Mouse (Mus musculus): ENCODE data around the gene Grb10. TPM values are rescaled to one million over a fixed set of nuclear protein-coding genes. Genes with fewer than 3 reads are reported as not detected.
A peak's percentile ranks its signal among the peaks of the same experiment; 100 is the strongest.

Gene Grb10
- polyA plus RNA-seq, 1 experiment from 2014 or later, result 352 TPM

DNA sequence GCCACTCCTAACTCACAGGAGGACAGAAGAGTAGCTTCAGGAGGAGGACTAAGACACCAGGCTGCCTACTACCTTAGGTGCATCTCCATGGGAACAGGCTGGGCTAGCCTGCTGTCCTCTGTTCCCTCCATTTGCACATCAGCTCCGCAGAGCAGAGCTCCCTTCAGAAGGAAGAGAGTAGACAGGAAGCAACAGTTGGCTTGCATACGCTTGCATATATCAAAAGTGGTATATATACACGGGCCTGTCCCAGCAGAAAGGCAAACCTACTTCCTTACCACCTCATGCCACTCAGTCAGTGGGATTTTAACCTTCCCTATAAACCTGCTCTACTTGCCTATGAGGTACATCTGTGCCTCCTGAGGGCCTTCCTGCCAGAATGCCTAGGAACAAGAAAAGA, 149.8 kb downstream of the Grb10 start:
- Histone ChIP-seq H3K4me1 (peaks cover 13% of the 10 kb centered on the region), H3K27ac (replicated peaks) (no peak overlapping the region), H3K36me3 (no peaks in the 10 kb centered on the region), H3K27me3 (no peaks in the 10 kb centered on the region), H3K4me2 (replicated peaks) (0 out of 2 replicates have a peak overlapping the region, but pooled peaks have one; percentile 13), H3K9me3 (no peaks in the 10 kb centered on the region), H3K9ac (replicated peaks) (no peak overlapping the region), H3K4me3 (no peak overlapping the region)
- WGBS, result 83% methylated on average over 3 of the region's 3 CpGs
- ATAC-seq (ENCODE audit: low FRiP score, low read depth), result no peak

DNA sequence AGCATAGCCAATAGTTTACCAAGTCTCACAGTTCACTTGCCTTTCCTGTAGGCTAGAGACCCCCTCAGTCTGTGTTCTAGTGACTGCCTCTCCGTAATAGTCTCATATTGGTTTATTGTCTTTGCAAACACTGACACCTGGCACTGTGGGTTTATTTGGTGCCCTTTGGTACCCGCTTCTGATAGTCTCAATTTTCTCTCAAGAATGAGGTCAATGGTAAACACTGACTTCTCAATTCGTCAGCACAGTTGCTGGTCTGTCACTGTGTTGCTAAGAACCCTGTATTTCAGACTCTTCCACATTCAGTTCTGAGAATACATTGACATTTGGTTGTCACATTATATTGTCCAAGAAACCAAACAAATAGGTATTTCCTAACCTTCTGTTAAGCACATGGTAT, 150.4 kb downstream of the Grb10 start:
- H3K9me3 ChIP-seq, result no peaks in the 10 kb centered on the region
- H3K36me3 ChIP-seq, result no peaks in the 10 kb centered on the region
- H3K4me3 ChIP-seq, result no peak overlapping the region
- no peak overlapping the region for H3K9ac ChIP-seq (replicated peaks)
- no peak for ATAC-seq (ENCODE audit: low FRiP score, low read depth)
- WGBS, result 76% methylated on average over 3 of the region's 3 CpGs
- H3K4me2 ChIP-seq (replicated peaks), result no peak overlapping the region
- H3K27ac ChIP-seq (replicated peaks), result no peak overlapping the region
- no peaks in the 10 kb centered on the region for H3K27me3 ChIP-seq
- H3K4me1 ChIP-seq, result peaks cover 13% of the 10 kb centered on the region

DNA sequence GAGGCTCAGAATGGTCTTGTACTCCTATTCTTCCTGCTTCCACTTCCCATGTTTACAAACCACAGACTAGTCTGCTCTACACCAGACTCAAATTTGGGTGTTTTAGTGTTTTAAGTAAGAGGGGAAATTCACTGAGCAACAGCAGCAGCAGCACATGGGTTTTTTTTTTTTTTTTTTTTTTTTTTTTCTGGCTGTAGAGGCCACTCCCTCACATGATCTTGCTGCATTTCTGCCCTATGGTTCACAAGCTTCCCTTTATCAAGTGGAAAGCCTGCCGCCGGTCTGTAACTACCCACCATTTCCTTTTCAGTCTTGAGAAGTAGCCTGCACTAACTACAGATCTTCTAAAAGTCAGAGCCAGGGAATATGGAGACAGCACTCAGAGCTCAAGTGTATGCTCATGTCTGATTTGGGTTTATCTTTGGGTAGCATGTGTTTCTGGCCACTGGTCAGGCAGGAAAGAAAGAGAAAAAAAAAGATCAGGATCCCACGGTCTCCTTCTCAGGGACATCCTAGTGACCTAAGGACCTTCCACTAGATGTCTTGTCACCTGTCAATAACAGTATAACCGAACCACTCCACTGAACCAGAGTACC, 152.0 kb downstream of the Grb10 start:
- no peak overlapping the region for H3K4me2 ChIP-seq (replicated peaks)
- H3K9ac ChIP-seq (replicated peaks), result no peak overlapping the region
- H3K4me1 ChIP-seq, result peaks cover 21% of the 10 kb centered on the region
- no peaks in the 10 kb centered on the region for H3K36me3 ChIP-seq
- no peaks in the 10 kb centered on the region for H3K9me3 ChIP-seq
- ATAC-seq (ENCODE audit: low FRiP score, low read depth), result no peak
- no peak overlapping the region for H3K4me3 ChIP-seq
- WGBS, result 64% methylated on average over 4 of the region's 4 CpGs
- H3K27ac ChIP-seq (replicated peaks), result no peak overlapping the region
- no peaks in the 10 kb centered on the region for H3K27me3 ChIP-seq

DNA sequence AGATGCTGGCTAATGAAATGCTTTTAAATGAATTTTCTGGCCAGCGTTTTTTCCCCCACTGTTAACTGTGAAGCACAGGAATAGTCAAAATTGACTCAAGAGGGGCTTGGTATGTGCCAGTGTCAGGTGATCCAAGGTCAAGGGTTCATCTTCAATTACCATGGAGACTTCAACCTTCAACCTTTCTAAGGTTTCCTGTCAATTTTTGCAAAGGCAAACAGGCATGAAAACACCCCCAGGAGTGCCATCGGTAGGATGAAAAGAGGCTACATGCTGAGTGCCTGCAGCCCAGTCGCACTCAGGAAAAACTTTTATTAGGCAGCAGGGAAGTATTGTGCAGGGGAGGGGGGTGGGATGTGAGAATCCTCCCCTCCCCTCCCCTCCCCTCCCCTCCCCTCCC, 152.6 kb downstream of the Grb10 start:
- Histone ChIP-seq H3K27ac (replicated peaks) (peak overlapping the region; percentile 39; the same call in 1 of the 2 replicates), H3K27me3 (no peaks in the 10 kb centered on the region), H3K9me3 (no peaks in the 10 kb centered on the region), H3K9ac (replicated peaks) (no peak overlapping the region), H3K4me3 (no peak overlapping the region), H3K4me1 (peaks cover 27% of the 10 kb centered on the region), H3K36me3 (no peaks in the 10 kb centered on the region), H3K4me2 (replicated peaks) (no peak overlapping the region)
- WGBS, result 4% methylated on average over 3 of the region's 3 CpGs
- no peak for ATAC-seq (ENCODE audit: low FRiP score, low read depth)

DNA sequence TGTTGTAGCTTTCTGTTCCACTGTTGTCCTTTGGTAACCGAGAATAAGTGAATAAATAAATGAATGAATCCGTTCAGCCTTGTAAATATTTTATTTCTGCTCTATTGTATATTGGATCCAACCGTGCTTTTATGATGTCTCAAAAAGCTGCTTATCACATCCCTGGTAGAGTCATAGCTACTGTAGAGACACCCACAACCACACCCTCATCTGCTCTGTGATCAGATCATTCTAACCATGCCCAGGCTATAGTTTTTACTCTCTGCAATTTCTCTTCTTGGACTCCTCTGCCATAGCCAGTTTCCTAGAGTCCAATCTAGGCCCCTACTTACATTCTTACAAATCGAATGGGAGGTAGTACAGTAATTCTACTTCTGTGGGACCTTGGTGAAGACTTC, 153.2 kb downstream of the Grb10 start:
- ATAC-seq (ENCODE audit: low FRiP score, low read depth), result no peak
- H3K4me3 ChIP-seq, result no peak overlapping the region
- peak overlapping the region; percentile 54; the same call in 1 of the 2 replicates for H3K27ac ChIP-seq (replicated peaks)
- 71% methylated on average over 4 of the region's 4 CpGs for WGBS
- H3K4me1 ChIP-seq, result peaks cover 27% of the 10 kb centered on the region
- no peaks in the 10 kb centered on the region for H3K36me3 ChIP-seq
- H3K9ac ChIP-seq (replicated peaks), result no peak overlapping the region
- H3K27me3 ChIP-seq, result no peaks in the 10 kb centered on the region
- no peaks in the 10 kb centered on the region for H3K9me3 ChIP-seq
- H3K4me2 ChIP-seq (replicated peaks), result no peak overlapping the region

DNA sequence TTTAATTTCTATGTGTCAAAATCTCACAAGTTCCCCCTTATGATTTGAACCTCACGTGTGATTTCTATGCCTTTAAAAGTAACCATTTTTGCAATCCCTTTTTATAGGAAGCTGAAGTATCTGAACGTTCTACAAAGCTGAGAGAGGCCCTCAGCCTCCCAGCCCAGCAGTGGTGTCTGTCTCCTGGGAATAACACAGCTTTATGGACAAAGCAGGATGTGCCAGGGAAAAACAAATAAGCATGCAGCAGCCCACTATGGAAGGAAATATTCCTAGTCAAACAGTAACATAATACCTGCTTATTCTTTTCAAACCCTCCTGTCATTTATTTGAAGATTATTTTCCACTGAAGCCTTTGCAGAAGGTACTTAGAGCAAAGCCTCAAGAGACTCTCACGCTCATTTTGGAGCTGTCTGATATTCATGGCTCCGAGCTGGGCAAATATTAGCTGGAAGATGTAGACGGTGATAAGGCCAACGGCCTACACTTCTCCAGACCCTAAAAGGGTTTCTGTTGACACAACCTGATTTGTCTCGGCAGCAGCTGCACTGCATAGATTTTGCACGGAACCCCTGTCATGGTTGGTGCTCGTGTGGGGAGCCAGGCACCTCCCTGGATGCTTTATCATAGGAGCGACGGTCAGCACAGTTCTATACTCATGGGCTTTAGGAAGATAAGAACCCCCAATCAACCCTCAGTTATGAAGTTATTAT, 153.8 kb downstream of the Grb10 start:
- H3K9ac ChIP-seq (replicated peaks), result no peak overlapping the region
- H3K4me2 ChIP-seq (replicated peaks), result no peak overlapping the region
- H3K27ac ChIP-seq (replicated peaks), result peak overlapping the region; percentile 54
- no peaks in the 10 kb centered on the region for H3K36me3 ChIP-seq
- 39% methylated on average over 11 of the region's 11 CpGs for WGBS
- H3K4me1 ChIP-seq, result peaks cover 24% of the 10 kb centered on the region
- no peak overlapping the region for H3K4me3 ChIP-seq
- ATAC-seq (ENCODE audit: low FRiP score, low read depth), result peak; percentile 62
- no peaks in the 10 kb centered on the region for H3K27me3 ChIP-seq
- H3K9me3 ChIP-seq, result no peaks in the 10 kb centered on the region

DNA sequence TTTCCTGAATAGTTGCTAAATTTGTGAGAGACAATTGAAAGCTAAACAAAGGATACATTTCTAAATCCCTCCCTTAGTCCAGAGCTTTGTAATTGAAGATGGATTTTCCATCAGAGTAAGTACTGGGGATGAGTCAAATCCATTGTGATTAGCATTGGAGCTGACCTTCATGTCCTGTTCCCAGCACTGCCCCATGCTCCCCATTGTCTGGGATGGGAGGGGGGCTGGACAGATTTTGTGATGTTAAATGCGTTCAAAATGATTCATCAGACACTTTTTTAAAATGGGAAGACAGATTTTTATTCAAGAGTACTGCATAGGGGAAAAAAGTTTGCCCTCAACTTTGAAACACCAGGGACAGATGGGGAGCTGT, 156.7 kb downstream of the Grb10 start:
- no peak overlapping the region for H3K9ac ChIP-seq (replicated peaks)
- WGBS, result 15% methylated on average over 1 of the region's 1 CpGs
- no peak overlapping the region for H3K4me3 ChIP-seq
- ATAC-seq (ENCODE audit: low FRiP score, low read depth), result no peak
- H3K27me3 ChIP-seq, result no peaks in the 10 kb centered on the region
- no peak overlapping the region for H3K4me2 ChIP-seq (replicated peaks)
- peak overlapping the region; percentile 15; the same call in 1 of the 2 replicates for H3K27ac ChIP-seq (replicated peaks)
- no peaks in the 10 kb centered on the region for H3K36me3 ChIP-seq
- H3K4me1 ChIP-seq, result peaks cover 33% of the 10 kb centered on the region
- H3K9me3 ChIP-seq, result no peaks in the 10 kb centered on the region

DNA sequence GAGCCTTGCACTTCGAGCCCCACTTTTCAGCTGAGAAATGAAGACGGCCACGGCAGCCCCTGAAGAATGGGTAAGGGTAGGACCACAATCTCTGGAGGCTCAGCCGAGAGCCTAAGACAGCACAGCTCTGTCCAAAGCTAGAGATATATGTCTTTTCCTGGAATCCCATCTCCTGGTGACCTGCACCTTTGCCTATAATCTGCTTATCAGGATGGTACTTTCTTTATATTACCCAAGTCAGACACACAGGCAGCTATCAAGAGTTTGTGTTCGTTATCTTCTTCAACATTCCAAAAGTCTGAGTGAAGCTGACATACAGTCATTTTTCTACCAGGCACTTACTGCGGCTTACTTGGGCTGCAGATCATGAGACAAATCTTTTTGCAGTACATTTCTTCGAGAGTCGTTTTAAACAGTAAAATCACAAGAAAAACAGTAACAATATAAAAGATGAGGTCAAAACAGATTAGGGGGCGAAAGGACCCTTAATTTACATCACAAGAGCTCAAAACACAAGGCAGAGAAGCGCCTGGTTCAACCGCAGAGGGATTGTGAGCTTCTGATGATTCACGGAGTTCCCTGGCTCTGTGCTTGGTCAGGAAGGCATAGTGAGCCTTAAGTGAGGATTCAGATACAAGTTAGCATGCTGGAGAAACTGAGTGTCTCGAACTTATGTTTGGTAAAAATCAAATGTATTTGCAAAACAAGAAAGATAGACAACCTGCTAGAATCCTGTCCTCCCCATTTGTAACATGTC, 157.3 kb downstream of the Grb10 start:
- Histone ChIP-seq H3K27me3 (no peaks in the 10 kb centered on the region; the same call in 1 of the 2 replicates), H3K4me1 (peaks cover 33% of the 10 kb centered on the region), H3K9me3 (no peaks in the 10 kb centered on the region), H3K36me3 (no peaks in the 10 kb centered on the region), H3K4me2 (replicated peaks) (no peak overlapping the region), H3K27ac (replicated peaks) (peak overlapping the region; percentile 15; the same call in 1 of the 2 replicates), H3K9ac (replicated peaks) (no peak overlapping the region), H3K4me3 (no peak overlapping the region)
- no peak for ATAC-seq (ENCODE audit: low FRiP score, low read depth)
- WGBS, result 18% methylated on average over 13 of the region's 13 CpGs

Other genes starting within 250 kb of the Grb10 start
- 58.1 and 58.5 TPM in 2 replicates for gene Fignl1, start 229.7 kb downstream of the Grb10 start, polyA plus RNA-seq (2016; fragmentation: Nextera tagmentation; extraction: Ambion mirVana)
- gene Ddc, start 140.5 kb downstream of the Grb10 start, polyA plus RNA-seq (2016; fragmentation: Nextera tagmentation; extraction: Ambion mirVana), result 18.7 and 26.2 TPM in 2 replicates